Mouse (Mus musculus) thymus, postnatal 10 days (tissue): ENCODE results near the gene Cdc14a.
"Not testable (repeated sequence)": the region's sequence is repeated elsewhere in the genome, so short reads cannot be mapped to it uniquely, and the experiment has no call there.

ENCODE experiments used
- DNase-seq, 2 experiments: peaks; one replicate each; pipeline ENCODE4 v3.0.0; 2021; ENCODE audit warnings: low spot score in 2 of 2

Gene Cdc14a

DNA sequence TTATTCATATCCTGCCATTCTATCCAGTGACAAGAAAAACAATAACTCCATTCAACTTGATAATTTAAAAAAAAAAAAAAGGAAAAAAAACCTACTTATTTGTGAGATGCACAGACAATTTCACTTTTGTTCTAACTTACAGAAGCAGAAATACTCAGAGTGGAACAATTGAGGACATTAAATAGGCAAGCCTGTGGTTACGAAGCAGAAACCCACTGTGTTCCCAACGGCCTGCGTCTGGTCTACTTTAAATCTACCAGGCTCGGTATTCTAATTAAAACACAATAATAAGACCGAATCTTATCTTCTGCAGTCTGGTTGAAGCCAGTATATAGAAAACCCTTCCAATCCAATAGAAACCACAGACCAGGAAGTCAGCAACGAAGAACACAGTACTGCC, 50.6 kb downstream of the Cdc14a start:
- no peak for DNase-seq

DNA sequence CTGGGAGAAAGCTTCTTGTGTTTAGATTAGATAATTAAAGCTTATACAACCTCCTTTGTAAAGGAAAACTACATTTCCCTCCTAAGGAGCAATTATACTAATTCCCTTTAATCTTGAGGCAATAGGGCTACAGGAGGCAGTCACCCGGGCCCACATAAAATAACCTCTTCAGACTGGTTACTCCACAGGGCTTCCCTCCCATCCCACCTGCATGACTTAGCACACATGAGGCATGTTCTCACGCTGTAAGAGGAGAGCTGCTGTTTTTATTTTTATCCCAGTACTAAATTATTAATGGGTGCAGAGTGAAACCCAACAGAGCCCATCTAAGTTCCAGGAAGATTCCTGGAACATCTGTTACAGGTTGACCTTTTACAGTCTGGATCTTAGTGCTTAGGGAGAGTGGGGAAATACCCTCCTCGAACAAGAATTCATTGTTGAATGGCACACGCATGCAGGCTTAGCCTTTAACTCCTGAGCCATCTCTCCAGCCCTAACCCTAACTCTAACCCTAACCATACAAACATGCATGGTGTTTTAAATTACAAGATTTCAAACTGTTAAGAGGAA, 54.9 kb downstream of the Cdc14a start:
- DNase-seq: no peak

DNA sequence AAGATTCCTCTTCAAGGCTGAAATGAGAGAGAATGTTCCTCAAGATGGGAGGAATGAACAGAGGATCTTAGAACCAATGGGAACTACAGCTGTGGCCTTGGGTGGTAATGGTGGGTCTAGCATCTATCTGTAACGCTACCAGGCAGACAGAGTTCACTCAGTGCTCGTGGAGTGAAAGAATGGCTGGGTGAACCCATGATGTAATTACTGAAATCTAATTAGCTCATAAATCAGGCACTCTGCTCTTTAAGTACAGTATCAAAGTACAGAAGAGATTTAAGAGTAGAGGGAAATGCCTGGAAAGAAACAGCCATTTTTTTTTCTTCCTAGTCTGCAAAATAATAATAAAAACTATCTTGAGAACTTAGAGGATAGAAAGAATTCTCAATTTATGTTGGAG, 57.7 kb downstream of the Cdc14a start:
- no peak for DNase-seq

DNA sequence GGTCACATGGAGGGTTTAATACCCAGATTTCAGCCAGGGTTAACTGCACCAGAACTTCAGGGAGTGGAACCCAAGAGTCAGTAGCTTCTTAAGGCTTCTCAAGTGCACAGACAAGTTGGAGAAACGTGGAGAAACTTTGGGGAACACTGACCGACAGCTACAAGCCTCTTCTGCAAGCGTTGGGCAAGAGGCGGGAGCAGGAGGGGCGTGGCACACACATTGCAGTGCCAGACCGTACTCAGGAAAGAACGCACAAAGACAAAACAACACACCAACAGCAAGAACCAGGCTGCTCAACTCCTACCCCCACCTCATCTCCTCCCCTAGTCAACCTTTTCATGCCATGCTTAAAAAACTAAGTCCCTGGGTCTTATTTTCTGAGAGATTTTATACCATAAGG, 61.9 kb downstream of the Cdc14a start:
- DNase-seq: no peak

DNA sequence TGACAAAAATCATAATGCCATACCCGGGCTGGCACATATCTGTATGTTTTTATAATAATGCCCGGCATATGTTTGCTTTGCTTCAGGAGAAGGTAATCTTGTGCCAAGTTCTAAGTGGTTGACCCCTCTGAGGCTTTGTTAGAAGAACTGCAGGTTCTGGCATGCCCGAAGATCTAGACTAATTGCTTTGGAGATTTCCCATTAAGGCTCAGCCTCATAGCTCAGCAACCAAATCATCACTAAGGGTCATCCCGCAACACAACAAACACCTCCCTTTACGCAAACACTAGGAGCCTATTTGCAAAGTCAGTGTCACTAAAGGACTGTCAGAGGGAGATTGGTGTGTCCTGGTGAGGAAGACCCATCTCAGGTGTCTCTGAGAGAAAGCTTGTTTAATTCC, 62.7 kb downstream of the Cdc14a start:
- no peak for DNase-seq

DNA sequence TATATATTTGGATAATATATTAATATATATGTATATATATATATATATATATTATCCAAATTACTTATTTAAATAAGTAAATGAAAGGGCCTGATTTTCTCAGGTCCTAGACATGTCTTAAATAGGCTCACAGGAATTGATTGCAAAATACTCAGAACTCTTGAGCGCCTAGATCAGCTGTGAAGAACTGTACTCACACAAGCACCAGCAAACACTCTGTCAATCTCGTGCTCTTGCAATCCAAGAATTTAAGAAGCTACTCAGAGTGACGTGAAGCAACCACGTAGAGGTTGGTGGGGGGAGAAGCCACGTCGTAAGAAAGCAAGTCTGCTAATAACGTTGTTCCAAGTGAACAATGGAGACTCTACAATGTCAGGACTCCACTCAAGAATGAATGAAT, 66.0 kb downstream of the Cdc14a start:
- DNase-seq: no peak

DNA sequence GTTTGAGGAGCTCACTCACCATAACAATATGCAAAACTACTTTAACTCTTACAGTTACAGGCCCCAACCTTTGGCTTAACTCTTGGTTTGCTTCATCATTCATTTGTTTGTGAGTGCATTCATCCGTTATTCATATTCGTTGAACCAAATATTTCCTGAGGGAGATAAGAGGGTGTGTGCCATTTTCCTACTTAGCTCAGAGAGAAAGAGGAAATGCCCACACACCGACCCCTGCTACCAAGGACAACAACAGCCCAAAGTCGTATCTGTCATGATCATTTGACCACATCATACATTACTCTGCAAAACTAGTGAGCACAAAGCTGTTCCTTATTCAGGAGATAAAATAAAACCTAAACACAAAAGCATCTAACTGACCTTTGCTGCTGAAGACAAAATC, 66.7 kb downstream of the Cdc14a start:
- DNase-seq: no peak

DNA sequence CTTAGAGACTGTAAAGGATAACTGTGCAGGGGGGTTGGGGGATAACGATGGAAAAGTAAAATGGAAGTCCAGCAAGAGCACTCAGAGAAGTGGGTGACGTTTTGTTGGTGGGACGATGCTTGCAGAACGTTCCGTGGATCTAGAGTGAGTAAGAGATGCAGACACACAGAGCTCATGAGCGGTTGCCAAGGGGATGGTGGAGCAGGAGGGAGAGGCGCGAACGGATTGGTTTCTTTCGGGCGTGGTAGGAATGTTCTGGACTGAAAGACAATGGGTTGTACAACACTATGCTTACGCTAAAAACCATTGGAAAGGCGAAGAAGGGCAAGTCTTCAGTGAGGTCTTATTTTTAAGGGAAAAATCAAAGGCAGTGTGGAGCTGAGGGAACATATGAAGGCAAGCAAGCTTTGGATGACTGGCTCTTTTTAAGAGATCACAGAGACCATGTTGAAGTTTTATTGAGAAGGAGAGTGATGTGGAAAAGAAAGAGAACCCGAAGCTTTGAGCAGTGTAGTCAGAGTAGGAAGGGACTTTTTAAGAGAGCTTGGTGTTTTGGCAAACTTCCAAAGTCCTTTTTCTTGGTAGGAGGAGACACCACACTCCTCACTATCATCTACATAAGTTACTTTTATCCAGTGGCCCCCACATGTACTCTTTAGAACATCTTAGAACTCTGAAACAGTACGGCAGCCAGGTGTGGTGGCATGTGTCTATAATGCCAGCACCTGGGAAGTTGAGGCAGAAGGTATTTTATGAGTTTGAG, 68.6 kb downstream of the Cdc14a start:
- DNase-seq: no peak

DNA sequence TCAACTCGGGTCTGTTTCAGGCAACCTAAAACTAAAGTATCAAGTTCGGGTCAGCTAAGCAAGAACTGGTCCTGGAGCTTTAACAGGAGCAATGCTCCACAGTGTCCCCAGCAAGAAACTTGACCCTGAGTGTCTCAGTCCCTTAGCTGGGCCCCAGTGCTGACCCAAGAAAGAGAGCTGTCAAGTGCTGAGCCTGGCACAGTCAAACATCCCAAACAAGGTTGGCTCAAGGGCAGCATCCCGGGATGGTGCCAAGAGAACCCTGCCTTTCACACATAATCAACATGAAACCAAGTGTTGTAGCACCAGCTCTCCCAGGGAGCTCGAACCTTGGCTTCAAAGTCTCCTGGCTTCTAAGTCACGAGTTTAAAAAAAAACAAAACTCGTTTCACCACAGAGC, 71.3 kb downstream of the Cdc14a start:
- no peak for DNase-seq

DNA sequence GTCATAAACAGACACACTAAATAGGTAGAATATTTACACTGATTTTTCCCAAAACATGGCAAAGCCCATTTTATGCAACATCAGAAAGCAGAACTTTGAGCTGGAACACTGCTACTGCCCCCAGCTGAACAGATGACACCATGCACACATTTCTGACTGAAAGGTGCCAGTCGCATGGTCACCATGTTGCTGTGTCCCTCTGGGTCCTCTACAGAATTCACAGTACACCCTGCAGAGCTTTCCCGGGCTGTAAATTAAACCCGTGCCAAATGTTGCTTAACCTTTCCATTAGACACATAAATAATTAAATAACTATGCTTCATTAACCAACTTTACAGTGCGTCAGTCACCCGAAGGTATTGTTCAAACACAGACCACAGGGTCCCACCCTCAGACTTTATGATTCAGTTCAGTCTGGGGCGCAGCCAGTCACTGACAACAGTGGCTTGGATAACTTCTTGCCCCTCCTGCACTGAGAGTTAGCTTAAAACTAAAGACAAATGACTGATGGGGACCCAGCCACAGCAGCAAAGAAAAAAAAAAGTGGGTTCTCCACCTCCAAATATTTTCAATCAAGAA, 73.4 kb downstream of the Cdc14a start:
- no peak for DNase-seq

DNA sequence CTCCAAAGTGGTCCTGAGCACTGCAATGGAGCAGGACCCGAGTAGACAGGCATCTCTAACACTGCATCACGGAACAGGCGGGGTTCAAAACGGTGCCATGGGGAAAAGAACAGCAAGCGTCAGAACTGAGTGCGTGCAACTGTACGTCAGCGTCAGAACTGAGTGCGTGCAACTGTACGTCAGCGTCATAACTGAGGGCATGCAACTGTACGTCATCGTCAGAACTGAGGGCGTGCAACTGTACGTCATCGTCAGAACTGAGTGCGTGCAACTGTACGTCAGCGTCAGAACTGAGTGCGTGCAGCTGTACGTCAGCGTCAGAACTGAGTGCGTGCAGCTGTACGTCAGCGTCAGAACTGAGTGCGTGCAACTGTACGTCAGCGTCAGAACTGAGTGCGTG, 76.3 kb downstream of the Cdc14a start:
- not testable (repeated sequence) for DNase-seq

DNA sequence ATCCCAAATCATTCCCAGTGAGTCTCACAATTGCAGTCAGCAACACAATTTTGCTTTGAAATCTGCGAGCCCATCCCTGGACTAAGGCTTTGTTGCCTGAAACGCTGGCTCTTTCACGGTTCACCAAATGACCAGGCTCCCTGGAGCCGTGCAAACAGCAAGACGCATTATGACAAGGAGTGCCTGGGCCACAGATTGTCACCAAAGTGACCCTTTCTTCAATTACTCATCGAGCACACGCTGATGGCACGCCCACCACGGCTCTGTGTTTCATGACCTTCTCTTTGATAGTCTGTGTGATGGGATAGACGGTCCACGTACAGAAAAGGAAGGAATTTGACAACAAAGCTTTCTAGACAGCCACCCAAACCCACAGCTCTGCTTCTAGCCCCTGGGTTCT, 78.6 kb downstream of the Cdc14a start:
- no peak for DNase-seq

DNA sequence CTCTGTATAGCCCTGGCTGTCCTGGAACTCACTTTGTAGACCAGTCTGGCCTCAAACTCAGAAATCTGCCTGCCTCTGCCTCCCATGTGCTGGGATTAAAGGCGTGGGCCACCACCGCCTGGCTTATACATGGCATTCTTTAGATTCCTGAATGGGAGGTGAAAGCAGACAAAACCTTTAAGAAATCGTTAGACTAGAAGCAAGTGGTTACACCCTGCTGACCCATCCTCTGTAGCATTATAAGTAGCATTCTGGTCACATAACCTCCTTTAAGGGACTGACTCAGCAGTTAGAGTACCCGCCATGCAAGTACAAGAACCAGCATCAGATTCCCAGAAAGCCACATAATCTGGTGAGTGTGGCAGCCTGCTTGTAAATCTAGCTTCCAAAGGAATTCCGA, 81.6 kb downstream of the Cdc14a start:
- no peak for DNase-seq

DNA sequence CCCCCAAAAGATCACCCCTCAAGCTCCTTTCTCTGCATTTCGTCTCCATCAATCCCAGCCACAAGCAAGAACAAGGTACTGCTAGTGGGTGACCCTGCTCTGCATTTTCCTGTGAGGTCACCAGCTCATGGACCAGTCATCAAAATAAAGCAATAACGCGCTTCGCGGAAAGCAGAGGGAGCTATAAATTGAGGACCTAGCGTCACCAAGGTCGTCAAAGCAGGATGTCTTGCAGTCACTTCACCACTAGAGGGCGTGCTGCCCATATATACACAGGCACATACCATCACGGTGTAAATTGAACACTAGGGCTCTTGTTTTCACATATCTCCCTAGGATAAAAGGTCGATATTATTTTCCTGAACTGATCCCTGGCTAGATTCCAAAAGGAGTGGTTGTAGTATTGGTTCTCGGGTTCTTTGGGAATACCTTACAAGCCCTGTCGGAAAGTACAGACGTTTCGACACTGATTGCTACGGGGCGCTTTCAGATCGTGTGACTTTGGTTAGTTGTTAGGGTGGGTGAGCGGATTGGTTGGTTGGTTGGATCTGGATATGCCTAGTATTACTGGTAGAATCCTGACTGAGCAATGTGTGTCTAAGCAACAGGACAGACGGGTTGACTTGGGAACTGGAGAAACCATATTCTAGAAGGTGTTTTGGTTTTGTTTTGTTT, 82.7 kb downstream of the Cdc14a start:
- DNase-seq: peak; percentile 29 to 69

DNA sequence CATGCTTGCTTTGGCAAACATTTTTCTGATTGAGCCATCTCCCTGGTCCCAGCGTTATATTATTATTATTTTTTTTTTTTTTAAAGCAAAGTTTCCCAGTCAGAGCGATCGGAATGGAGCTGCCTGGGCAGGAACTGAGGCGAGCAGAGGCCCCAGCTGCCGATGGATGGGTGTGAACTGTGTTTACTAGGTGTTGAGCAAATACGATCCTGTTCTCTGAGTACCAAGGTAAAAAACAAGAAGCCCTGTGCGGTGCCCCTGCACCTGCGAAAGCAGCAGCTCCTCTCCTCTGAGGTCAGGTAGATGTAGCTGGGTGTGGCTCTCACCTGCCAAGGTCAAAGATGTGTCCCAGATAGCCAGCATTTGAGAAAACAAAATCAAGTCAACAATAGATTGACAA, 83.6 kb downstream of the Cdc14a start:
- DNase-seq: no peak

DNA sequence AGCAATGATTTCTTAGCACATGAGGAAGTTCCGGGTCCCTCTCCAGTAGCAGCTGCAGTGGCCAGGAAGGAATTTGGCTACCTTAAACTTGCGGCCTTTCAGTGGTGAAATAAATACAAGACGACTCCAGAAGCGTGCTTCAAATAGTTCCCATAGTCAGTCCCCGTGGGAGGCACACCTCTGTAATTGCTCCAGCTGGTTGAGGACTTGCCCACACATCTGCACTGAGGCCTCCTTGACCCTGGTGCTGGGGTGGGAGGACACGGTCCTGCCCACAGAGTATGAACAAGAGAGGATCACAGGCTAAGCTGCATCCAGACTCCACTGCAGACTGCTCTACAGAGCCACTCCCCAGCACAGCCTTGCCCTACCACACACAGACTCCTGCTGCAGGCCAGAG, 85.2 kb downstream of the Cdc14a start:
- no peak for DNase-seq

DNA sequence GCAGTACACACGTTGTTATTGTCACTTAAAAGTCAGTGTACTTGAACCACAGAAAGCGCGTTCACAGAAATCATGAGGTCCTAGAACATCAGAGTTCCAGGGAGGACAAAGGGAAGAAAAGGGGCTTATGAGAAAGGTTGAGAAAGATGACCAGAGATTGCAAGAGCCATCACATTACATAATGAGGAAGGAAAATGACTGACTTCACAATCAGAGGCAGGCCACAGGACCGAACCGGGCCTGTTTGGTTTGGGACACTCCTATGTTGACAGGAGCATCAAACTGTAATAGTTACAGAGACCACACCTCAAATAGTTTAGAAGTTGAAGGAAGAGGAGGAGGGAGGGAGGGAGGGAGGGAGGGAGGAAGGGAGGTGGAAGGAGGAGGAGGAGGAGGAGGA, 86.0 kb downstream of the Cdc14a start:
- DNase-seq: no peak

DNA sequence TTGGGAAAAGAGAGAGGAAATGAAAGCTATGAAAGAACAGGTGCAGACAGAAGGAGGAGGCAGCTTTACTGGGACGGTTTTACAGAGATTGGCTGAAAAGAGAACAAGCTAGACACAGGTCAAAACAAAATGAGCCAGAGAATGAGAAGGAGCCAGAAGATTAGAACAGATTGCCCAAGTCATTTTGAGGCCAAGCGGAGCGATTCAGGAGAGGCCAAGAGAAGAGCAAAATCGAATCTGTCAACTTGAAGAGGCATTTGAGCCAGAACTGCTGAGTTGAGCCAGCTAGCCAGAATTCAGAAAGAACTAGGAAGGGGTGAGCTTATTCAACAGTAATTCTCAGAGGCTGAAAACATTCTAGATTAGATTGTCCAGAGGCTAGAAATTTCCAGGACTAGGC, 88.8 kb downstream of the Cdc14a start:
- DNase-seq: no peak

DNA sequence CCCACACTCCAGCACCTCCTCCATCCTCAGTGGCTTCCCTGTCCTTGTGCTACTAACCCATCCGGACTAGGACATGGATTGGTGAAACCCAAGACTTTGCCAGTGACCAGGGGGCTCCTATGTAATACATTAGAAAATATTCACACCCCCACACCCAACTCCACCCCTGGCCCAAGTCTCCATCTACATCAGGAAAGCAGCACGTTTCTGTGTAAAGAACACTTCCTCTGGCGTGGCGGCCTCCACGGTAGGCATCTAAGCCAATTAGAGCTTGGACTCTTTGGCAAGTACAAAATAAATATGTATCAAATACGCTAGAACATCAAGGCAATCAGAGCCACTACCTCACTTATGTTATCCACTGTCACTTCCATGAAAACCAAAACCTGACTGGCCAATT, 90.1 kb downstream of the Cdc14a start:
- no peak for DNase-seq

DNA sequence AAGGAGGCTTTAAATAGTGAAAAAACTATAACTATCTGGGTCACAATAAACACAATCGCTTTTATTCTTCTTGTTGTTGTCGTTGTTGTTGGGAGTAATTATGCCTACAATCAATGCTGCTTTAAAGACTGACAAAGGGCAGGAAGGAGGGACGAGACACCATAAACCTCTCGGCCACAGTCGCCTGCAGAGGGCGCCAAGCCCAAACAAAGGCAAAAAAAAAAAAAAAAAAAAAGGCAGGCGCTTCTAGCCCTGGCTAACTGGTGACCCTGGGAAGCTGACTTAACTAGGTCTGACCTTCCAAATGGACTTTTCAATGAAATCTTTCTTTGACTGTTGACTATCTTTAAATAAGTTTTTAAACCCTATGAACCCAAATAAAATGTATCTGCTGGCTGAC, 90.6 kb downstream of the Cdc14a start:
- peak in 1 of 2 experiments; percentile 43 for DNase-seq

DNA sequence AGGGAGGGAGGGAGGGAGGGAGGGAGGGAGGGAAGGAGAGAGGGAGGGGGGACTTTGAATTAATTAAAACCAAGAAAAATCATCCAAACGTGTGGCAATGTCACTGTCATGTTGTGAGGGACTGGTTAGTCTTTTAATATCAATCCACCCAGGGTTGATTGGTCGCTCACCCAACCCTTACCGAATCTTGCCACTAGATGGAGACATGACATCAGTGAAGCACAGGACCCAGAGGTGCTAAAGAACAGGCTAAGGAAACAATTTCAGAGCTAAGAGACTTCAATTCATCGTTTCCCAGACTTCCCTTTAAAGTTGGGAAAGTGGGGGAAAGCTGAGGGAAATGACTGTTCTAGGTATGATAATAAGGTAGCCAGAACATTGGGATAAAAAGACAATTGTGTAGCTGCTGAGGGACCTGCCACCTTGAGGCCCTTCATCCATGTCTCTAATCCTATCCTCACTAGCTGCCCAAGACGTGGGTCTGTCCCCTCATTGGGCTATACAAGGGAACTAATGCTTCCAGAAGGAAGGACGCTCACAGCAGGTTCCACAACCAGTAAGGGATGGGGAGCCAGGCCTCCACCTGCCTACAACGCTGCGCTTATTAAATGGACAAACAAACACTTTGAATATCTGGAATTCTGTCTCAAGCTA, 91.9 kb downstream of the Cdc14a start:
- DNase-seq: peak in 1 of 2 experiments; percentile 55

DNA sequence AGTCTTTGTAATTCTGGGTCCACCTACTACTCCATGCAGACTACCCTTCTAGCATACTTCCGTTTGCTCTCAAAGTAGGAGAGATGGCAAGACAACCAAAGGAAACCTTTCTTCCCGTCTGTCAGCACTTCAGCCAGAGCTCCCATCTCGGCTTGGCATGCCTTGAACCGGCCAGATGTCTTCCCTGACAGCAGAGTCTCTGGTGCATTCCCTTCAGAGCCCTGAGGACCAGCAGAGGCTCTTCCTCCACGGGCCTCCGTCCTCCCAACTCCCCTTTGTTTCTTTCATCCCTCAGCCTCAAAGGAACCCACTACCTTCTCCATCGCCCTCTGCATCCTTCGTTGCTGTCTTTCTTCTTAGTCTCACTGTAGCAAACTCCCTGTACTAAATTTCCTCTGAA, 93.9 kb downstream of the Cdc14a start:
- no peak for DNase-seq
